Comparison of ENCODE assay signal across 17 mouse cellular contexts in the genomic region with DNA sequence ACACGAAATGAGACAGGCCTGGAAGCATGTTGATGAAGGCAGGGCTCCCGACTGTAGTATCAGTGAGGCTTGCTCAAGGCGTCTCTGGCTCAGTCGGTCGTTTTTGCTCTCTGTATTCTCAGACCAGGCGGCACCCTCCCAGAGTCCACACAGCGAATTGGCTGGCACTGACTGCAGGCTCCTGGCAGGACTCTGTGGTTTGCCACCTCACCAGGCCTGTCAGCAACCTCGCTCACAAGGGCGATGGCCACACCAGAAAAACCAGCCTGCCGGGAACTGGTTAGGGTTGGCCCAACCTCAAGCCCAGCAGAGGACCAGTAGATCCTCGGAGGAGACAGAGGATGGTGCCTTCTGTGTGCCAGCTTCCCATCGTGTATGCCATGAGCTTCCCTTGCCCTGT. TPM values are rescaled to one million over a fixed set of nuclear protein-coding genes. Genes with fewer than 3 reads are reported as not detected.
DNase-seq lines count a peak whose midpoint lies in the region; ATAC-seq and TF ChIP-seq lines count a peak whose summit lies in the region.
"Had no signal": no experiment of that assay in that cellular context is flagged by ENCODE, and none has a peak within 500 bp of the region (broad histone marks: within the 10 kb centered on the region; RNA-seq: fewer than 3 reads in every experiment).

No protein-coding gene starts in this region.

- H3K4me3 ChIP-seq in hindbrain, postnatal 0 days (ENCODE audit: low read length), result no peak overlapping the region
- H3K4me3 ChIP-seq in hindbrain, embryonic 12.5 days, result no peak overlapping the region
- no peak overlapping the region for H3K4me3 ChIP-seq in intestine, postnatal 0 days (ENCODE audit: low read depth, low read length)
- H3K4me3 ChIP-seq: heart, embryonic 13.5 days; hindbrain, embryonic 10.5 days; limb, embryonic 12.5 days had no signal

- no peaks in the 10 kb centered on the region for H3K4me1 ChIP-seq in hindbrain, postnatal 0 days (ENCODE audit: insufficient read depth, low read length)
- H3K4me1 ChIP-seq in hindbrain, embryonic 12.5 days, result no peaks in the 10 kb centered on the region
- no peaks in the 10 kb centered on the region for H3K4me1 ChIP-seq in intestine, postnatal 0 days (replicated peaks; ENCODE audit: control insufficient read depth, insufficient read depth, low read length)
- H3K4me1 ChIP-seq: heart, embryonic 13.5 days; limb, embryonic 12.5 days had no signal

- no peak for TF ChIP-seq CTCF in hindbrain, postnatal 0 days (IDR thresholded peaks at IDR 0.05; ENCODE audit: low read depth)
- no peak for TF ChIP-seq CTCF in intestine, postnatal 0 days (IDR thresholded peaks at IDR 0.05; ENCODE audit: low read depth)

- 73% methylated on average over 12 of the region's 12 CpGs for WGBS in hindbrain, postnatal 0 days
- 93% methylated on average over 12 of the region's 12 CpGs for WGBS in hindbrain, embryonic 12.5 days
- 87% methylated on average over 12 of the region's 12 CpGs for WGBS in intestine, postnatal 0 days

- peak; percentile 29 for DNase-seq in hindbrain, postnatal 0 days (ENCODE audit: low spot score)
- peak; percentile 35 for DNase-seq in urinary bladder, postnatal 25 days (ENCODE audit: low spot score)
- no peak for DNase-seq in urinary bladder, postnatal 4 days (ENCODE audit: low spot score in 2 of 2)
- peak; percentile 90 for DNase-seq in cerebellum, adult 9-11 months
- no peak for DNase-seq in ovary, postnatal 36 days (ENCODE audit: low spot score)
- DNase-seq: adrenal gland, postnatal 25 days; kidney, adult 18-20 months; kidney, postnatal 4 days; lung, embryonic 14.5 days; right cerebral cortex, postnatal 14 days; thymus, postnatal 36 days had no signal

- peak; percentile 48; the same call in 1 of the 2 replicates for ATAC-seq in hindbrain, postnatal 0 days
- ATAC-seq in hindbrain, embryonic 12.5 days (ENCODE audit: low FRiP score), result no peak
- ATAC-seq in intestine, postnatal 0 days, result no peak

- H3K9me3 ChIP-seq in hindbrain, postnatal 0 days (ENCODE audit: low read length), result no peaks in the 10 kb centered on the region
- H3K9me3 ChIP-seq in hindbrain, embryonic 12.5 days (replicated peaks), result no peaks in the 10 kb centered on the region
- no peaks in the 10 kb centered on the region for H3K9me3 ChIP-seq in intestine, postnatal 0 days (ENCODE audit: control insufficient read depth)
- H3K9me3 ChIP-seq: heart, embryonic 13.5 days; hindbrain, embryonic 10.5 days; limb, embryonic 12.5 days had no signal

- no peak overlapping the region for H3K9ac ChIP-seq in hindbrain, postnatal 0 days (replicated peaks; ENCODE audit: low read length)
- H3K9ac ChIP-seq in hindbrain, embryonic 12.5 days, result no peak overlapping the region
- H3K9ac ChIP-seq in intestine, postnatal 0 days (ENCODE audit: low read depth, low read length), result no peak overlapping the region
- H3K9ac ChIP-seq: heart, embryonic 13.5 days; limb, embryonic 12.5 days; lung, embryonic 14.5 days had no signal

- no peaks in the 10 kb centered on the region for H3K27me3 ChIP-seq in hindbrain, postnatal 0 days (ENCODE audit: insufficient read depth, low read length)
- no peaks in the 10 kb centered on the region for H3K27me3 ChIP-seq in hindbrain, embryonic 12.5 days
- no peaks in the 10 kb centered on the region for H3K27me3 ChIP-seq in intestine, postnatal 0 days (replicated peaks; ENCODE audit: control insufficient read depth, insufficient read depth, low read length)
- H3K27me3 ChIP-seq: heart, embryonic 13.5 days; limb, embryonic 12.5 days had no signal

- peaks cover 4% of the 10 kb centered on the region for H3K36me3 ChIP-seq in hindbrain, postnatal 0 days (ENCODE audit: insufficient read depth, low read length)
- H3K36me3 ChIP-seq in hindbrain, embryonic 12.5 days, result peaks cover 56% of the 10 kb centered on the region
- peaks cover 55% of the 10 kb centered on the region for H3K36me3 ChIP-seq in intestine, postnatal 0 days (ENCODE audit: control insufficient read depth, insufficient read depth)

- H3K27ac ChIP-seq in hindbrain, postnatal 0 days, result peak overlapping the region; percentile 45; the same call in 1 of the 2 replicates
- H3K27ac ChIP-seq in hindbrain, embryonic 12.5 days, result no peak overlapping the region
- no peak overlapping the region for H3K27ac ChIP-seq in intestine, postnatal 0 days (ENCODE audit: low read depth, low read length)
- H3K27ac ChIP-seq: heart, embryonic 13.5 days; hindbrain, embryonic 10.5 days; limb, embryonic 12.5 days had no signal

- H3K4me2 ChIP-seq in hindbrain, postnatal 0 days (ENCODE audit: low read depth, low read length), result no peak overlapping the region
- H3K4me2 ChIP-seq in hindbrain, embryonic 12.5 days (replicated peaks), result no peak overlapping the region
- no peak overlapping the region for H3K4me2 ChIP-seq in intestine, postnatal 0 days (replicated peaks; ENCODE audit: low read depth)
- H3K4me2 ChIP-seq: heart, embryonic 13.5 days; limb, embryonic 12.5 days; lung, embryonic 14.5 days; midbrain, embryonic 11.5 days had no signal

RNA-seq across cellular contexts. Expression of a gene that starts 23.7 kb away (rescaled TPM):
- total RNA-seq in hindbrain, postnatal 0 days (2014; rRNA removed), result 42.2 and 65.0 TPM in 2 replicates
- polyA plus RNA-seq in hindbrain, postnatal 0 days (2015; fragmentation: Nextera tagmentation; extraction: Ambion mirVana), result 45.2 and 48.6 TPM in 2 replicates
- 58.6 and 64.5 TPM in 2 replicates for polyA plus RNA-seq in hindbrain, embryonic 12.5 days (2016; fragmentation: Nextera tagmentation; extraction: Ambion mirVana)
- 27.5 and 28.3 TPM in 2 replicates for polyA plus RNA-seq in intestine, postnatal 0 days (2015; fragmentation: Nextera tagmentation; extraction: Ambion mirVana)

Comparison
In these comparisons a context has a peak if more than half of its experiments do, and no peak if none do; other contexts are left out.
1. DNase-seq: peak in hindbrain, postnatal 0 days (single experiment), urinary bladder, postnatal 25 days (single experiment) and cerebellum, adult 9-11 months (single experiment); none in urinary bladder, postnatal 4 days (0 of 2) and ovary, postnatal 36 days (single experiment).